ENCODE assay signal across 11 mouse cellular contexts in genomic region chr4:137719378-137720077, GRCm38 (mm10). TPM values are rescaled to one million over a fixed set of nuclear protein-coding genes. Genes with fewer than 3 reads are reported as not detected.
DNase-seq lines count a peak whose midpoint lies in the region; ATAC-seq lines count a peak whose summit lies in the region.
"Had no signal": no experiment of that assay in that cellular context is flagged by ENCODE, and none has a peak within 500 bp of the region (broad histone marks: within the 10 kb centered on the region; RNA-seq: fewer than 3 reads in every experiment).

No protein-coding gene starts in this region.

- H3K9me3 ChIP-seq in kidney, embryonic 14.5 days (ENCODE audit: control insufficient read depth, low read length): no peaks in the 10 kb centered on the region
- H3K9me3 ChIP-seq in embryonic facial prominence, embryonic 13.5 days: no peaks in the 10 kb centered on the region
- H3K9me3 ChIP-seq in limb, embryonic 10.5 days (replicated peaks): no peaks in the 10 kb centered on the region
- H3K9me3 ChIP-seq in stomach, embryonic 14.5 days (ENCODE audit: control insufficient read depth, low read depth, low read length): no peaks in the 10 kb centered on the region
- H3K9me3 ChIP-seq: limb, embryonic 15.5 days had no signal

- 31% methylated on average over 15 of the region's 15 CpGs for WGBS in kidney, embryonic 14.5 days
- 26% methylated on average over 15 of the region's 15 CpGs for WGBS in embryonic facial prominence, embryonic 13.5 days
- WGBS in limb, embryonic 10.5 days: 31% methylated on average over 15 of the region's 15 CpGs
- WGBS in stomach, embryonic 14.5 days: 30% methylated on average over 15 of the region's 15 CpGs

- 0 out of 2 replicates have a peak, but pooled peaks cover 8% of the 10 kb centered on the region for H3K27me3 ChIP-seq in kidney, embryonic 14.5 days (ENCODE audit: control insufficient read depth, insufficient read depth, low read length)
- peaks cover 17% of the 10 kb centered on the region for H3K27me3 ChIP-seq in embryonic facial prominence, embryonic 13.5 days
- H3K27me3 ChIP-seq in limb, embryonic 10.5 days (ENCODE audit: low read depth, poor library complexity, severe bottlenecking): peaks cover 82% of the 10 kb centered on the region
- H3K27me3 ChIP-seq in stomach, embryonic 14.5 days (ENCODE audit: control insufficient read depth, insufficient read depth, low read length): no peaks in the 10 kb centered on the region

- no peak for ATAC-seq in kidney, embryonic 14.5 days (ENCODE audit: low FRiP score, low TSS enrichment)
- no peak for ATAC-seq in embryonic facial prominence, embryonic 13.5 days (ENCODE audit: insufficient number of reproducible peaks, insufficient read depth, low FRiP score, low TSS enrichment, low read depth)
- ATAC-seq in stomach, embryonic 14.5 days (ENCODE audit: insufficient number of reproducible peaks, insufficient read depth, low FRiP score, low read depth): no peak

- H3K4me1 ChIP-seq in kidney, embryonic 14.5 days (ENCODE audit: control insufficient read depth, insufficient read depth, low read length): peaks cover 10% of the 10 kb centered on the region
- peaks cover 37% of the 10 kb centered on the region for H3K4me1 ChIP-seq in embryonic facial prominence, embryonic 13.5 days
- peaks cover 54% of the 10 kb centered on the region for H3K4me1 ChIP-seq in limb, embryonic 10.5 days
- H3K4me1 ChIP-seq in stomach, embryonic 14.5 days (ENCODE audit: control insufficient read depth, insufficient read depth, low read length): peaks cover 7% of the 10 kb centered on the region

- no peak overlapping the region for H3K4me3 ChIP-seq in kidney, embryonic 14.5 days (ENCODE audit: low read length)
- no peak overlapping the region for H3K4me3 ChIP-seq in embryonic facial prominence, embryonic 13.5 days
- peak overlapping the region; percentile 14; the same call in 1 of the 2 replicates for H3K4me3 ChIP-seq in limb, embryonic 10.5 days
- H3K4me3 ChIP-seq in stomach, embryonic 14.5 days (ENCODE audit: low read depth, low read length): no peak overlapping the region
- H3K4me3 ChIP-seq: limb, embryonic 15.5 days had no signal

- no peaks in the 10 kb centered on the region for H3K36me3 ChIP-seq in kidney, embryonic 14.5 days (ENCODE audit: control insufficient read depth, insufficient read depth, low read length)
- no peaks in the 10 kb centered on the region for H3K36me3 ChIP-seq in embryonic facial prominence, embryonic 13.5 days
- no peaks in the 10 kb centered on the region for H3K36me3 ChIP-seq in limb, embryonic 10.5 days
- no peaks in the 10 kb centered on the region for H3K36me3 ChIP-seq in stomach, embryonic 14.5 days (ENCODE audit: control insufficient read depth, insufficient read depth, low read length)
- H3K36me3 ChIP-seq: limb, embryonic 15.5 days had no signal

- DNase-seq in kidney, adult 11 months: no peak
- no peak for DNase-seq in limb, embryonic 10.5 days (ENCODE audit: low spot score)
- no peak for DNase-seq in urinary bladder, postnatal 4 days (ENCODE audit: low spot score in 2 of 2)
- no peak for DNase-seq in right cerebral cortex, postnatal 25 days
- no peak for DNase-seq in spleen, postnatal 10 days (ENCODE audit: low spot score in 2 of 2)
- DNase-seq: cerebellum, adult 11-12 months; thymus, postnatal 14 days had no signal

- no peak overlapping the region for H3K27ac ChIP-seq in kidney, embryonic 14.5 days (ENCODE audit: low read depth, low read length)
- H3K27ac ChIP-seq in embryonic facial prominence, embryonic 13.5 days: peak overlapping the region; percentile 23; the same call in 1 of the 2 replicates
- peak overlapping the region; percentile 73 for H3K27ac ChIP-seq in limb, embryonic 10.5 days
- H3K27ac ChIP-seq in stomach, embryonic 14.5 days (ENCODE audit: low read length): 0 out of 2 replicates have a peak overlapping the region, but pooled peaks have one; percentile 22
- H3K27ac ChIP-seq: limb, embryonic 15.5 days had no signal

- H3K9ac ChIP-seq in kidney, embryonic 14.5 days (ENCODE audit: low read depth, low read length): peak overlapping the region; percentile 18; the same call in 1 of the 2 replicates
- 0 out of 2 replicates have a peak overlapping the region, but pooled peaks have one; percentile 44 for H3K9ac ChIP-seq in embryonic facial prominence, embryonic 13.5 days
- H3K9ac ChIP-seq in stomach, embryonic 14.5 days (replicated peaks; ENCODE audit: low read depth, low read length): no peak overlapping the region
- H3K9ac ChIP-seq: limb, embryonic 15.5 days had no signal

- H3K4me2 ChIP-seq in kidney, embryonic 14.5 days (replicated peaks; ENCODE audit: low read depth, low read length): peak overlapping the region; percentile 15
- H3K4me2 ChIP-seq in embryonic facial prominence, embryonic 13.5 days: peak overlapping the region; percentile 39
- H3K4me2 ChIP-seq in stomach, embryonic 14.5 days (replicated peaks; ENCODE audit: low read depth, low read length): 0 out of 2 replicates have a peak overlapping the region, but pooled peaks have one; percentile 5
- H3K4me2 ChIP-seq: limb, embryonic 15.5 days had no signal

RNA-seq across cellular contexts. Expression of gene Rap1gap, which starts 55.0 kb away (rescaled TPM):
- 6.6 and 10.3 TPM in 2 replicates for polyA plus RNA-seq in kidney, embryonic 14.5 days (2014; fragmentation: Nextera tagmentation; extraction: Ambion mirVana)
- 15.7 and 17.0 TPM in 2 replicates for polyA plus RNA-seq in embryonic facial prominence, embryonic 13.5 days (2015; fragmentation: Nextera tagmentation; extraction: Ambion mirVana)
- 2.8 and 4.2 TPM in 2 replicates for polyA plus RNA-seq in limb, embryonic 10.5 days (2016; fragmentation: Nextera tagmentation; extraction: Ambion mirVana)
- 17.5 and 24.6 TPM in 2 replicates for polyA plus RNA-seq in stomach, embryonic 14.5 days (2014; fragmentation: Nextera tagmentation; extraction: Ambion mirVana)
